Mouse (Mus musculus) c-Kit-positive CD71-positive TER-119-positive erythroid progenitor cells, embryonic 14.5 days (primary cell): Measurements from ENCODE around the gene Sart3.
"Not testable (repeated sequence)": the region's sequence is repeated elsewhere in the genome, so short reads cannot be mapped to it uniquely, and the experiment has no call there.

Experiments used
- DNase-seq: peaks from one replicate; pipeline ENCODE4 v3.0.0-alpha.2; 2013; ENCODE audit warnings: low spot score

Sart3 gene

GRCm38 (mm10) chr5:113790453-113791196, 18.3 kb upstream of the Sart3 start:
- DNase-seq = no peak

- no peak for DNase-seq
These were observed 16.9 kb upstream of the Sart3 start for GRCm38 (mm10) chr5:113789075-113789788.

- DNase-seq = no peak
These were observed 16.3 kb upstream of the Sart3 start for GRCm38 (mm10) chr5:113788645-113789044.

GRCm38 (mm10) chr5:113786985-113787384, 14.7 kb upstream of the Sart3 start:
- DNase-seq = no peak

- not testable (repeated sequence) for DNase-seq
These were observed 11.8 kb upstream of the Sart3 start for GRCm38 (mm10) chr5:113784104-113784503.

GRCm38 (mm10) chr5:113783581-113784001, 11.3 kb upstream of the Sart3 start:
- DNase-seq = no peak

- DNase-seq = no peak
These were observed 10.3 kb upstream of the Sart3 start for GRCm38 (mm10) chr5:113782624-113783023.

GRCm38 (mm10) chr5:113781875-113782274, 9.6 kb upstream of the Sart3 start:
- no peak for DNase-seq

- DNase-seq = no peak
These were observed 8.9 kb upstream of the Sart3 start for GRCm38 (mm10) chr5:113781254-113781653.

GRCm38 (mm10) chr5:113780763-113781162, 8.5 kb upstream of the Sart3 start:
- no peak for DNase-seq

GRCm38 (mm10) chr5:113780082-113780752, 7.9 kb upstream of the Sart3 start:
- DNase-seq = no peak

- no peak for DNase-seq
These were observed 7.3 kb upstream of the Sart3 start for GRCm38 (mm10) chr5:113779569-113779968.

- not testable (repeated sequence) for DNase-seq
These were observed 5.4 kb upstream of the Sart3 start for GRCm38 (mm10) chr5:113777728-113778127.

GRCm38 (mm10) chr5:113776896-113777226, 4.6 kb upstream of the Sart3 start:
- no peak for DNase-seq

- no peak for DNase-seq
These were observed 4.0 kb upstream of the Sart3 start for GRCm38 (mm10) chr5:113776128-113776895.

- DNase-seq = no peak
These were observed 3.3 kb upstream of the Sart3 start for GRCm38 (mm10) chr5:113775585-113775984.

GRCm38 (mm10) chr5:113773664-113774063, 1.4 kb upstream of the Sart3 start:
- peak; percentile 87 for DNase-seq

- peak; percentile 26 for DNase-seq
These were observed 702 bp upstream of the Sart3 start for GRCm38 (mm10) chr5:113772905-113773519.

GRCm38 (mm10) chr5:113771213-113772162, 822 bp downstream of the Sart3 start:
- peak; percentile 87 for DNase-seq

GRCm38 (mm10) chr5:113768806-113769205, 3.5 kb downstream of the Sart3 start:
- no peak for DNase-seq
